Mouse (Mus musculus): ENCODE measurements at regions not wholly inside any gene's neighbourhood (a gene's known extent, or its start where the extent isn't known, plus 50 kb on each side); places are given as distances from the start of the nearest gene placed in this dataset.

GRCm38 (mm10) chr8:49631286-49631685 is 787.5 kb upstream of the Tenm3 start:
- DNase-seq = peak; percentile 46
- intact Hi-C loops (cut with DNase I) = no loop called here

- intact Hi-C loops (cut with DNase I) = no loop called here
- DNase-seq = peak; percentile 16
These were observed 784.3 kb upstream of the Tenm3 start for GRCm38 (mm10) chr8:49627966-49628495.

DNA sequence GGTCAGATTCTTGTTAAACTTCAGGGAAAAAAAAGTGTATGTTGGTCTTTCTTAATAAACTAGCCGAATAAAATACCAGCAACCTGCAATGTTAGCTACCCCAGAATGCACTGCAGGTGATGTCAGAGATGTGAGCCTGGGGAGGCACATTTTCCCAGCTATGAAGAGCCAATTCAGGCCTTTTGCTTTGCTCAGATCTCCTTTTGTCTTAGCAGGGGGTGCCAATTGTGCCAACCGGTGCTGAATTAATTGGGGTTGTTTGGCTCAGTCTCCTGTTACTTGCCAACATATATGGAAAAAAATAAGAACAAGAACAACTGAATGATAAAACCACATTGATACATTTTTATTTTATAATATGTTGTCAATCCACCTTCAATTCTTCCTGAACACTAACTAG is 751.8 kb upstream of the Tenm3 start:
- peak; percentile 42 for DNase-seq
- intact Hi-C loops (cut with DNase I) = no loop called here

- intact Hi-C loops (cut with DNase I) = no loop called here
- DNase-seq = no peak
These were observed 723.7 kb upstream of the Tenm3 start for GRCm38 (mm10) chr8:49567423-49567822.

DNA sequence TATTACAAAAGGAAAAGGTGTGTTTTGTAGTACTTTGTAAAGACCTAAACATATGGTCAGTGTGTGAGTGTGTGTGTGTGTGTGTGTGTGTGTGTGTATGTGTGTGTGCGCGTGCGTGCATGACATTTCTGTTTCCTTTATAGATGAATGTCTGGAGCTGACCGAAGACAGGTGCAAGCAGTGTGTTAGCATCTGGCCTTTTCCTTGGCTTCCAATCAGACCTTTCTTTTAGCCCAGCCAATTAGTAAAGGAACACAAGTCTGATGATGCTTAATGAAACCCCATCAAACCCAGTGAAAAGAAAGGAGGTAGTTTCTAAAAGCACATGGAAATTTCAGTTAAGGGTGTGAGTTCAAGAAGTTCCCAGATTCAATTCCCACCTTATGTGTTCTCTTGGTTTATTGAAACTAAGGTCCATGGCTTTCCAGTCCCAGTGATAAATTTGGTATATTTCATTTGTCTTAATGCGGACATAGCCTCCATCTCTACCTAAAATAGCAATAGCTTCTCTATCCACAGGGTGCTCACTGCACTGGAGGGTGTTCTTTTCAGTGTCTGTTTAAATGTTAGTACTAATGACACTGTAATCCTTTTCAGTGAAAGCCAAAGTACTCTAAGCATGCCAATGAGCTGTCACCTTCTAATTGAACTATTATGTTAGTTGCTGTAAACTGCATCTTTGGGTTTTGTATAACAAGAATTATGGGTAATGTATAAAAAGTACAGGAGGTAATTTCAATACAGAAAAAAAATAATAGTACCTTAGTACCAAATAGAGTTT is 719.9 kb upstream of the Tenm3 start:
- no peak for DNase-seq
- intact Hi-C loops (cut with DNase I) = no loop called here

GRCm38 (mm10) chr8:49562976-49563375 is 719.2 kb upstream of the Tenm3 start:
- no peak for DNase-seq
- intact Hi-C loops (cut with DNase I) = no loop called here

GRCm38 (mm10) chr8:49555724-49556457 is 712.1 kb upstream of the Tenm3 start:
- intact Hi-C loops (cut with DNase I) = no loop called here
- DNase-seq = no peak

- peak; percentile 4 for DNase-seq
These were observed 709.4 kb upstream of the Tenm3 start for GRCm38 (mm10) chr8:49553175-49553574.

GRCm38 (mm10) chr8:49543321-49543720 is 699.6 kb upstream of the Tenm3 start:
- intact Hi-C loops (cut with DNase I) = no loop called here

More at GRCm38 (mm10) chr8:49553175-49553574, 709.4 kb upstream of the Tenm3 start:
- intact Hi-C loops (cut with DNase I) = no loop called here

GRCm38 (mm10) chr8:49541337-49541736 is 697.6 kb upstream of the Tenm3 start:
- intact Hi-C loops (cut with DNase I) = no loop called here
- DNase-seq = no peak

More at GRCm38 (mm10) chr8:49543321-49543720, 699.6 kb upstream of the Tenm3 start:
- no peak for DNase-seq

GRCm38 (mm10) chr8:49533412-49534351 is 689.9 kb upstream of the Tenm3 start:
- DNase-seq = no peak
- intact Hi-C loops (cut with DNase I) = no loop called here

GRCm38 (mm10) chr8:49529294-49529693 is 685.5 kb upstream of the Tenm3 start:
- intact Hi-C loops (cut with DNase I) = no loop called here
- peak; percentile 13 for DNase-seq

DNA sequence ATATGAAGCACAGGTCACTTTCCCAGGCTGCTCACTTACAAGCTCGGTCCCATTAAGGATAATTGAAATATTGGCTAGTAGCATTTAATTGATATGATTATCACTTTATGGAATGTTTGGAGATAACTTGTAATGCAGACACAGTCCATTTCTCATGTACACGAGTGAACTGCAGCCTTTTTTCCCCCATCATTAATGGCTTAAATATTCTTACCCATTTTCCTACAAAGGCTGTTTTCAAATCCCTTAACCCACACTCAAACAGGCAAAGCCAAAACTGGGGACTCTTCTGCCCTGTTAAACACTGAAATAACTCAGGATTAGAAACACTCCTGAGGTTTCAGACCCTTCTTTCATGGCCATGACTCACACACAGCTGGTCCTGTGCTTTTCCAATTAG is 649.2 kb upstream of the Tenm3 start:
- DNase-seq = no peak
- intact Hi-C loops (cut with DNase I) = no loop called here

DNA sequence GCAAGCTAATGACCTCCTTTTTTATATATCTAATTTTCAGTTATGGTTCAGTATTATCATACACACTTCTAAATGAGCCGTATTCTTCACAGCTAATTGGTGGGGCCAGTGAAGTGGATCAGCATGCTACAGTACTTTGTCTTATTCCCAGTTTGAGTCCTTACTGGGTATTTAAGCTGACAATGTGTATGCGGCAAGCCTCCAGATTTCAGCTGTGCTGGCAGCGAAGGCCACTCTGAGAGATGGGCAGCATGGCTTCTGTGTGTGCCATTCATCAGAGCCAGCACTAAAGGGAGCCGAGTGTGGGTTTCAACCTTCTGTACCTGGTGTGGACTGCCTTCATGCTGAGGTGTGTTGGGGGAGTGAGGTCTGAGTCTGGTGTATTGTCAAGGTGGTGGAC is 641.5 kb upstream of the Tenm3 start:
- DNase-seq = peak; percentile 75
- intact Hi-C loops (cut with DNase I) = no loop called here

DNA sequence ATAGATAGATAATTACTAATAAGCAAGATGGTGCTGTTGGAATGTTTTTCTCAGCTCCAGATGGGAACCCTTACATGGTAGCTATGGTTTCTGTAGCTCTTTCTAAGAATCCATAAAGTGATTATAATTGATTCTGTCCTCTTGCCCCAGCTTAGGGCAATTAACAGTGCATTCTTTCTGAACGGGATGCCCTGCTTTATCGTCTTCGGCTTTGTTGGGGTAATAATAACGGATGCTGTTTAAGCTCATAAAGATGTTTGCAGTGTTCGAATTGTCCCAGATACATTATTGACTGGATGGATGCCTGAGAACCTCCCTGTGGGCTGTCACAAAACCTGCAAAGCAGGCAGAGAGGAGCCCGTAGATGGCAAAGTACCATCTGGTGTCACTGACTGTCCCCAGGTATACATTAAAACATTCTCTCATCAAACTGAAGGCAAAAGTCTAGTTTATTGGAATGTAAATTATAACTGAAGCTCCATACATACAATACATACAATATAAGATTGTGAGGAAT is 637.8 kb upstream of the Tenm3 start:
- intact Hi-C loops (cut with DNase I) = no loop called here
- DNase-seq = no peak

DNA sequence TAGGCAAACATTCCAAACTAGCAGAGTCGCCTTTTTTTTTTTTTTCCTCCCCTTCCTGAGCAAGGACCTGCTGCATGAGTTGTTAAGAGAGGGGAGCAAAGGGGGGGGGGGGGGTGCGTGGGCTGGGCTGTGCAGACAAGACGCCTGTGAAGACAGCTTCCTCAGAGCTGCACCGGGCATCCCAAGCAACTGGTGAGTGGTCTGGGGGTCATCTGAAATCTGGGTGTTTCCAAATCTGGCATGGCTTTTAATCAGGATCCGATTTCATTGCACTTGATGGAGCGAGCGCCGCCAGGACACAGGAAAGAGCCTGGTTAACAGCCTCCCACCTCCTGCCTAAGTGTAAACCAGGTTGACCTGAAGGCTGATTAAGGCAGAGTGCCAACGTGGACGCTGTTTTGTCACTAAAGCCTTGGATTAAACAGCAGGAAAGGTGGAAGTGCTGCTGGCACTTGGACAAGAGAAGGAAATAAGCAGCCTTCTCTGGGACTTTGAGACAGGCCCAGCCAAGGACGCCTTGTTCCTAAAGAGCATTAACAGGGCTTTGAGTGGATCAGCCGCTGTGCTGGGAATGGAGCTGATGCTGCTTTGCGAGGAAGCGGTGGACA is 622.3 kb upstream of the Tenm3 start:
- peak; percentile 65 for DNase-seq
- intact Hi-C loops (cut with DNase I) = no loop called here

DNA sequence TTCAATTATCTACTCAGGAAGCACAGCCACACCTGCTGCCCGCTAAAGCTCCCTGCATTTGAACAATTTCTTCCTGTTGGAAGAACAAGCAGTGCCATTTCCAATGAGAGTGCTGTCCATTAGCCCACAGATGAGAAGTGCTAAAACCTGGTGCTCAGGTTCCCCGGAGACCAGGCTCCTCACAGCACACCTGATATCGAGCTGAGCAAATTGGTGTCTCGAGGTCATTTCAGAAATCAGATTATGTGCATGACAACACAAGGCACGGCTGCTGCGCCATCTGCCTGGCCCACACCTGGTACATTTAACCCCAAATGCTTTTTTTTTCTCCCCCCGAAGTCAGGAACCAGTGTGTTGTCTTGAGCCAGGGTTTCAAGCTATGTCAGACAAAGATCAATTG is 621.3 kb upstream of the Tenm3 start:
- DNase-seq = peak; percentile 28
- intact Hi-C loops (cut with DNase I) = no loop called here

GRCm38 (mm10) chr8:49462602-49463001 is 618.9 kb upstream of the Tenm3 start:
- intact Hi-C loops (cut with DNase I) = no loop called here
- no peak for DNase-seq

GRCm38 (mm10) chr8:49461724-49462473 is 618.1 kb upstream of the Tenm3 start:
- intact Hi-C loops (cut with DNase I) = no loop called here
- peak; percentile 20 for DNase-seq
